Mouse (Mus musculus) forebrain, embryonic 16.5 days (tissue): ENCODE measurements at regions not wholly inside any gene's neighbourhood (a gene's known extent, or its start where the extent isn't known, plus 50 kb on each side); places are given as distances from the start of the nearest gene placed in this dataset.

Source experiments
- ATAC-seq: fragments of 200-750 bp; cut with Nextera tagmentation; 2 replicates; pipeline ENCODE4 v1.8.0; 2017; ENCODE audit warnings: mild to moderate bottlenecking, moderate library complexity
- H3K27ac ChIP-seq: fragments of 300-500 bp; sonication (generic); 2 replicates; pipeline ENCODE4 v1.5.1; 2014; ENCODE audit warnings: low read length, control low read depth
- H3K27me3 ChIP-seq: fragments of 300-500 bp; sonication (generic); replicated peaks from 2 replicates; pipeline ENCODE4 v1.6.1; 2014; ENCODE audit warnings: low read length; ENCODE audit not compliant: control insufficient read depth, insufficient read depth
- H3K36me3 ChIP-seq: fragments of 300-500 bp; sonication (generic); 2 replicates; pipeline ENCODE4 v1.6.1; 2014; ENCODE audit not compliant: control insufficient read depth, insufficient read depth
- H3K4me1 ChIP-seq: fragments of 300-500 bp; sonication (generic); replicated peaks from 2 replicates; pipeline ENCODE4 v1.6.1; 2014; ENCODE audit warnings: low read length; ENCODE audit not compliant: control insufficient read depth, insufficient read depth
- H3K4me2 ChIP-seq: fragments of 300-500 bp; sonication (generic); 2 replicates; pipeline ENCODE4 v1.6.1; 2014; ENCODE audit warnings: mild to moderate bottlenecking, low read length, control low read depth
- H3K4me3 ChIP-seq: fragments of 300-500 bp; sonication (generic); replicated peaks from 2 replicates; pipeline ENCODE4 v1.5.1; 2014; ENCODE audit warnings: mild to moderate bottlenecking, low read length, control low read depth
- H3K9ac ChIP-seq: fragments of 300-500 bp; sonication (generic); replicated peaks from 2 replicates; pipeline ENCODE4 v1.6.1; 2014; ENCODE audit warnings: low read depth, low read length, control low read depth
- H3K9me3 ChIP-seq: fragments of 300-500 bp; sonication (generic); 2 replicates; pipeline ENCODE4 v1.6.1; 2016; ENCODE audit warnings: low read length; ENCODE audit not compliant: control insufficient read depth
- WGBS: fragments of 180-500 bp; shearing (Covaris S2); extraction: QIAGEN DNeasy Blood & Tissue Kit; methylation state at CpG from one replicate; pipeline ENCODE4 v1.1.7; 2014; 5-methylcytosine and 5-hydroxymethylcytosine counted together

DNA sequence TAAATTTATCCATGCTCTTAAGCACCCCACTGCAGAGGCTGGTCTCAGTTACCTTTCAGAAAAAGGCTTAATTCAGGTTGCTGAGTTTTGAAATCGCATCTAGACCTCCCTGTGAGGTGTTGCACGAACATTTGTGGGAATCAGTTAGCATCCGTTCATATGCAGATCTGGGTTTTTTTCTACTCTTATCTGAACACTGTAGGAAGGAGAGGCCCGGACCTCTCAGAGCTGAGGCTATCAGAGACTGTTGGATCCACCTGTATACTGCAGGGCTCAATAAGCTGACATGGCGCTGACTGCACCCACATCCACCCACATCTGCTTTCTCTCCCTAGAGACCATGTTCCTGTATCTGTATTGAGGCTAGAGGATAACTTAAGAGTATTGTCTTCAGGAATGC is 1240.4 kb upstream of the A1bg start:
- ATAC-seq = no peak
- H3K36me3 ChIP-seq = no peaks in the 10 kb centered on the region

DNA sequence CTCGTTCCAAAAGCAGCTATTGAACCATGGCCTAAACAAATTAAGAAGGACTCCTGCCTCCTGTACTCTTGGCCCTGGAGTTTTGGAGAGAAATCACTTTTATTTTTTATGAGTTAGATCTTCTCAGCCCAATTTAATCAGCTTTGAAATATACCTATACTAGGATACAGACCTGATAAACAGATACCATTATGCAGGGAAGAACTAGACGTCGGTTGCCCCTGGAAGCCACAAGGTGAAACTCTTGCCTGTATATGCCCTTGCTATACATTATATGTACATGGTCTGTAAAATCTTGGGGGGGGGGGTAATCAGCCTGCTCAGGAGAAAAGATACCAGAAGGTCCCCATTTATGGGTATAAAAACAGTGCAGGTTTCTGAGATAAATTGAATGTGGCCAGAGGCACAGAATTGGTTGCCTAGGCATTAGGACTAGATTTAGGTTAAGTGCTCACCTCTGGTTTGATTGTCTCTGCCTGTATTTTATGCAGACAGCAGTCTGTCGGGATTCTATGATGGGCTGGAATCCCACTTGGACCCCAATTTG is 1239.9 kb upstream of the A1bg start:
- no peak overlapping the region for H3K27ac ChIP-seq
- no peak for ATAC-seq

More for the DNA sequence above, 1240.4 kb upstream of the A1bg start:
- H3K9me3 ChIP-seq = no peaks in the 10 kb centered on the region
- H3K4me2 ChIP-seq = no peak overlapping the region
- H3K4me3 ChIP-seq = no peak overlapping the region
- no peak overlapping the region for H3K9ac ChIP-seq
- 74% methylated on average over 5 of the region's 5 CpGs for WGBS
- H3K27me3 ChIP-seq = no peaks in the 10 kb centered on the region
- no peak overlapping the region for H3K27ac ChIP-seq
- no peaks in the 10 kb centered on the region for H3K4me1 ChIP-seq

DNA sequence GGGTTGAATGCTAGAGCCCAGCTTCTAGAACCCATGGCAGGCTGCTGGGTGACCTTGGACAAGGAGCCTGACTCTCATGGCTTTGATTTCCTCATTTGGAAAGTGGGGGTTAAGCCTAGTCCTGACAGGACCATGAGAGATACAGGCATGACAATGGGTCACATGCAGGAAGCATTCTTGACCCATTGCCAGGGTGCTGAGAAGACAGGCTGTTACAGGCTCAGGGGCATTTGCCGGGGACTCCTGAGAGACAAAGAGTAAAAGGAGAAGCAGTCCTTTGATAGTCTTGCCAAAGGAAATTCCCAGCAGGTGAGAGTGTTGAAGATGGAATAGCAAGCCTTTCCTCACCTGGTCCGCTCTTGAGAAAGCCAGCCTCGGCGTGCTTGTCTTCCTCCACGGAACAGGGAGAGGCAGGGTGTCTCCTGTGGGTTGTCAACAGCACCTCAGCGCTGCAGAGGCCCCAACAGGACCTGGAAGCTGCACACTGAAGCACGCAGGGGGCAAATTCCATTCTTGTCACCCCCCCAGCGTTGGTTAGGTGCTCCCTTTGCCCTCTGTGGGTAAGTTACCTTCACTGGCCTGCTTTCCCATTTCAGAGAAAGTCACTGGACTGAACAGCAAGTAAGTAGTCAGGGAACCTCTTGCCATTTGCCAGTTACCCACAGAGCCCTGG is 1239.3 kb upstream of the A1bg start:
- no peak for ATAC-seq
- H3K4me2 ChIP-seq = no peak overlapping the region
- no peaks in the 10 kb centered on the region for H3K27me3 ChIP-seq
- H3K27ac ChIP-seq = no peak overlapping the region
- no peak overlapping the region for H3K9ac ChIP-seq
- no peak overlapping the region for H3K4me3 ChIP-seq
- H3K4me1 ChIP-seq = no peaks in the 10 kb centered on the region
- 69% methylated on average over 8 of the region's 8 CpGs for WGBS
- H3K9me3 ChIP-seq = no peaks in the 10 kb centered on the region
- H3K36me3 ChIP-seq = no peaks in the 10 kb centered on the region

More for the DNA sequence above, 1239.9 kb upstream of the A1bg start:
- no peaks in the 10 kb centered on the region for H3K36me3 ChIP-seq
- H3K4me1 ChIP-seq = no peaks in the 10 kb centered on the region
- no peak overlapping the region for H3K9ac ChIP-seq
- H3K27me3 ChIP-seq = no peaks in the 10 kb centered on the region
- H3K4me2 ChIP-seq = no peak overlapping the region
- no peak overlapping the region for H3K4me3 ChIP-seq
- no peaks in the 10 kb centered on the region for H3K9me3 ChIP-seq
- 72% methylated on average over 4 of the region's 4 CpGs for WGBS

DNA sequence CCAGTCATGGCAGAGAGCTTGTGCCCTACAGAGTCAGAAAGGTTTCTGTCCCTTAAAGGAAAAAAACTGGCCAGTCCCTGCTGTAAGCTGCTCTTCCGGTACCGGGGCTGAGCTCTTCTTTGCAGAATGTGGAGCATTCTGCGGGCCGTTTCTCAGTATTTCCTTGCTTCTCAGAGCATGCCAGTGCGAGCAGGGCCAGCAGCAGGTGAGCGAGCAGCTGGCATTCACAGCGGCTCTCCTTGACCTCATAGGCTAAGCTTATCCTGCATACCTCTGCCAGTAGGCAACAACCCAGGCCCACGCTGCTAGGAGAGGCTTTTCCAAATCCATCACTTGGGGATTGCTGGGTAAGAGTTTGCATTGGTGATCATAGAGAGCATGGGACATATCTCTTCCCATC is 1238.2 kb upstream of the A1bg start:
- Histone ChIP-seq H3K9me3 (no peaks in the 10 kb centered on the region), H3K4me3 (no peak overlapping the region), H3K27me3 (no peaks in the 10 kb centered on the region), H3K4me1 (no peaks in the 10 kb centered on the region), H3K27ac (no peak overlapping the region), H3K4me2 (no peak overlapping the region), H3K36me3 (no peaks in the 10 kb centered on the region), H3K9ac (no peak overlapping the region)
- WGBS = 86% methylated on average over 8 of the region's 8 CpGs
- no peak for ATAC-seq

DNA sequence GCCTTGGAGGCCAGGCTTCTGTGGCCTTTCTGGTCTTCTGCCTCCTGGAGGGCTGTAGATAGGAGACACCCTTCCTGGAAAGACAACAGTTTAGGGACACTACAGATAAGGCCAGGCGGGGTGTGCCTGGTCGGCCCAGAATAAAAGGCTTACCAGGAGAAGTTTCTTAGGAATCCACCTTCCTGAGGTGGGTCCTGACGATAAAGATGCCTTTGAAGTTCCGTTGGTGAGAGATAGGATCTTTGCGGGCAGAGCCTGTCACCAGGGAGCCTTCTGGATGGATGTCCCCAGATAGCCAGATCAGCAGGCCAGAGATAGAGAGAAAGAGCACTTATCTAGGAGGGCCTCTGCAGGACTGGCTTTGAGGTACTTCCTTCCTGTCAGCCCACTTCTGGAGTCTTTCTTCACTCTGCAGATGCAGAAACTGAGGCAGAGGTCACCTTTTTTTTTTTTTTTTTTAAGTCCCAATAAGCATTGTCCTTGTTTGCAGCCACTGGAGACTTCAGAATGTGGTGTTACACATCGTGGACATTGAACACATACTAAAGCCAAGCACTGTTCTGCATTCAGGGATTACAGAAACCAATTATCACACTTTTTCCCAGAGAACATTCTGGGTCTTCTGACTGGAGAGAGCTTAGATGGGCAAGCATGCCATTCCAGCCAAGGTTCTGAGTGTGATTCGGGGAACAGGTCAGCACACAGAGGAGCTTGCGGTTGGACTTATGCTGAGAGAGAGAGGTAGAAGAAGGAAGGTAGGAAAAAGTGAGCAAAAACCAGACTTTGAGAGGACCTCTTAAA is 1236.3 kb upstream of the A1bg start:
- Histone ChIP-seq H3K9me3 (no peaks in the 10 kb centered on the region), H3K27ac (no peak overlapping the region), H3K36me3 (no peaks in the 10 kb centered on the region), H3K4me1 (no peaks in the 10 kb centered on the region), H3K4me2 (no peak overlapping the region), H3K27me3 (no peaks in the 10 kb centered on the region), H3K9ac (no peak overlapping the region), H3K4me3 (no peak overlapping the region)
- WGBS = 92% methylated on average over 8 of the region's 8 CpGs
- ATAC-seq = no peak

DNA sequence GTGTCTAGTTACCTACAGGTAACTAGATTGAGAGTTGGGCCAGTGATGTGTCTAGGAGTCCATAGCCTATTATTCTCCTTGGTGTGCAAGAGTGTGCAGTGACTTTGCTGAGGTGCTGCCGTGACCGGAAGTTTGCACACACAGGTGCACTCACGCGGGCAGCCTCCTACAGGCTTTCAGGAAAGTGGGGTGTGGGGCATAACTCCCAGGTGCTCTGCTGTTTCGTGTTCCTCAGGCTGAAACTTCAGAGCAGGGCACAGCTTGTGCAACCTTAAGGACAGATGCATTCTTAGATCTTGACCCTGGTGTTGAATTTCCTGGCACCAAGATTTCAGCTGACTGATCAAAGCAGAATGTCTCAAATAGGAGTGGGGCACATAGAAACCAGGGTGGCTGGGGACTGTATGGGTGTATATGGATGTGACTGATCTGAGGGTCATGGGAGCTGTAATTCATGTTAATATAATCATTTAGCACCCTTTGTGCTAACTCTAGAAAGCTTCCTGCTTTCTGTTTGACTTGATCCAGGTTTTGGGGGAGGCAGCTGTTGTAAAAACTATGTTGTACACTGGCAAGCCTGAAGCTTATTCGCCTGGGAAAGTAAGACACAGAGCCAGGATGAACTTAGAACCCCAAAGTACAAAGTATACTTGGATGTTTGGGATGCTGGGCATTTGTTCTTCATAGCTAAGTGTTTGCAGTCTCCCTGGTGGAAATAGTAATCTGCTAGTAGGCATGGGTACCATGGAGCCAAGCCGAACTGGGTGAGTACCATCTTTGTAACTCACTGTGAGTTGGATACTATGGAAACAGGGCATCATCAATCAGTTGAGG is 1234.6 kb upstream of the A1bg start:
- no peaks in the 10 kb centered on the region for H3K4me1 ChIP-seq
- no peak overlapping the region for H3K4me2 ChIP-seq
- 95% methylated on average over 7 of the region's 7 CpGs for WGBS
- H3K27ac ChIP-seq = no peak overlapping the region
- no peaks in the 10 kb centered on the region for H3K27me3 ChIP-seq
- ATAC-seq = no peak
- H3K9me3 ChIP-seq = no peaks in the 10 kb centered on the region
- H3K4me3 ChIP-seq = no peak overlapping the region
- no peak overlapping the region for H3K9ac ChIP-seq
- H3K36me3 ChIP-seq = no peaks in the 10 kb centered on the region

DNA sequence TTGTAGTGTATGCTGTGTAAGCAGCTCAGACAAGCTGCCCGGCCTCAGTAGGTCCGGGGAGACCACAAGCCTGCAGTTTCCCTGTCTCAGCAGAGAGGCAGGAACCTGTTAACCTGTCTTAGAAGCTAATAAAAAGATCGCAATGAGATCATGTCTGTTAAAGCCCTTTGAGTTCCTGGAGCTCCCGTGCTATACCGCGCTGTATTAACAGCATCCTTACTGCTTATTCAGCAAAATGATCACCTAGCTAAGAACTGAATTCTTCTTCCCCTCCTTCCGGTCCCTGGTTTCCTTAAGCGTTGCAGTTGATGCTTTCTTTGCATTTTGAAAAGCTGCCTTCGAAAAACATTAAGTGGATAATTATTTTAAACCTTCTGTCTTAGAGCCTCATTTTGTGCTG is 1230.4 kb upstream of the A1bg start:
- no peaks in the 10 kb centered on the region for H3K27me3 ChIP-seq
- no peak for ATAC-seq
- H3K36me3 ChIP-seq = no peaks in the 10 kb centered on the region
- WGBS = 56% methylated on average over 9 of the region's 9 CpGs
- H3K4me2 ChIP-seq = no peak overlapping the region
- no peaks in the 10 kb centered on the region for H3K9me3 ChIP-seq
- H3K4me3 ChIP-seq = no peak overlapping the region
- no peak overlapping the region for H3K27ac ChIP-seq
- H3K4me1 ChIP-seq = no peaks in the 10 kb centered on the region
- H3K9ac ChIP-seq = no peak overlapping the region

DNA sequence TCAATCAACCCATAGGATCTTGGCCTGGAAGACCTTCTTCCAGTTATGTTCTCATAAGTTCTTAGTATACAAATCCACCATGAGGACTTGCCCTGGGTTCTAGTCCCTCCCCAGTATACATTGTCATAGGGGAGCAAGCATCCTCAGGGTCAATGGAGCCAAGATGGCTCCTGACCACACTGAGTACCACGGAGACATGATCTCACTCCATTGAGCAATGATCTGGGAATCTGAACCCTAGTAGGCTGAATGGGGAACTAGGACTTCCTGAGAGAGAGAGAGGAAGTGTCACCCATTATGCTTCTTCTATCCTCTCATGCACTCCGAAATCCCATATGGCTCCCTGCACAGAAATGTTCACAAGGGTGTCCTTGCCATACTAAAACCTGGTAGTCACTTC is 1229.3 kb upstream of the A1bg start:
- H3K9me3 ChIP-seq = no peaks in the 10 kb centered on the region
- no peak overlapping the region for H3K9ac ChIP-seq
- peaks cover 5% of the 10 kb centered on the region for H3K4me1 ChIP-seq
- WGBS = 91% methylated on average over 2 of the region's 2 CpGs
- H3K36me3 ChIP-seq = no peaks in the 10 kb centered on the region
- no peaks in the 10 kb centered on the region for H3K27me3 ChIP-seq
- H3K4me2 ChIP-seq = no peak overlapping the region
- no peak for ATAC-seq
- no peak overlapping the region for H3K27ac ChIP-seq
- H3K4me3 ChIP-seq = no peak overlapping the region

DNA sequence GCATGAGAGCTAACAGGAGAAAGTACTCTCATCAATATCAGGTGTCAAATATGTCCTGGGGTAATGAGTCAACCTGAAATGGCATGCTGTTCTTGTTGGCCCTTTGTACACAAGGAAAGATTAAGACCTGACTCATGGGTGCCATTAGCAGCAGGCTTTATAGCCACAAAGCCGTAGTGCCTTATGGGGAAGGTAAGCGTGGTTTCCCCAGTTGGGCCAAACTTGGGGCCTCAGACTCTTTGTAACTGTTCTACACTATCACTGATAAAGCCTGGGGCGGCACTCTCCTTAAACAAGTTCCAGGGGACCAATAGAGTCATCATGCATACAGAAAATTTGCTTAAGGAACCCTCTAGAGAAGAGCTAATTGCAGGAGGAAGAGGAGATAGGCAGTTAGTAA is 1228.9 kb upstream of the A1bg start:
- no peak overlapping the region for H3K4me3 ChIP-seq
- no peaks in the 10 kb centered on the region for H3K9me3 ChIP-seq
- WGBS = 97% methylated on average over 3 of the region's 3 CpGs
- H3K36me3 ChIP-seq = no peaks in the 10 kb centered on the region
- no peaks in the 10 kb centered on the region for H3K27me3 ChIP-seq
- no peak overlapping the region for H3K9ac ChIP-seq
- no peak overlapping the region for H3K4me2 ChIP-seq
- no peak for ATAC-seq
- no peak overlapping the region for H3K27ac ChIP-seq
- peaks cover 6% of the 10 kb centered on the region for H3K4me1 ChIP-seq
